Mouse (Mus musculus): ENCODE measurements at regions not wholly inside any gene's neighbourhood (a gene's known extent, or its start where the extent isn't known, plus 50 kb on each side); places are given as distances from the start of the nearest gene placed in this dataset.

- TF ChIP-seq POLR2A (IDR thresholded peaks at IDR 0.05; ENCODE audit: insufficient read depth, low read length) (no peak), CTCF (IDR thresholded peaks at IDR 0.05; ENCODE audit: low read depth, low read length) (peak; percentile 20)
Observed at GRCm38 (mm10) chr10:18917120-18917616, 72.3 kb downstream of the Perp start.
